Comparison of ENCODE assay signal across 9 mouse cellular contexts in genomic region chr5:125014497-125014896, GRCm38 (mm10). TPM values are rescaled to one million over a fixed set of nuclear protein-coding genes. Genes with fewer than 3 reads are reported as not detected.
DNase-seq lines count a peak whose midpoint lies in the region; ATAC-seq and TF ChIP-seq lines count a peak whose summit lies in the region.
"Had no signal": no experiment of that assay in that cellular context is flagged by ENCODE, and none has a peak within 500 bp of the region (broad histone marks: within the 10 kb centered on the region; RNA-seq: fewer than 3 reads in every experiment).

No protein-coding gene starts in this region.

- no peak overlapping the region for H3K4me2 ChIP-seq in hindbrain, embryonic 14.5 days (replicated peaks)
- no peak overlapping the region for H3K4me2 ChIP-seq in hindbrain, embryonic 13.5 days
- H3K4me2 ChIP-seq in midbrain, embryonic 14.5 days (ENCODE audit: low read length), result no peak overlapping the region
- H3K4me2 ChIP-seq: embryonic facial prominence, embryonic 13.5 days had no signal

- no peak for TF ChIP-seq POLR2A in testis, adult 2 months (IDR thresholded peaks at IDR 0.05; ENCODE audit: control insufficient read depth, low read depth, low read length)

- no peak overlapping the region for H3K4me3 ChIP-seq in hindbrain, embryonic 14.5 days (replicated peaks; ENCODE audit: low read length)
- H3K4me3 ChIP-seq in hindbrain, embryonic 13.5 days, result no peak overlapping the region
- H3K4me3 ChIP-seq in left cerebral cortex, adult 2 months, result no peak overlapping the region
- H3K4me3 ChIP-seq in midbrain, embryonic 14.5 days (replicated peaks; ENCODE audit: low read depth, low read length), result no peak overlapping the region
- no peak overlapping the region for H3K4me3 ChIP-seq in testis, adult 2 months (ENCODE audit: control insufficient read depth, low read depth, low read length)
- H3K4me3 ChIP-seq: embryonic facial prominence, embryonic 13.5 days had no signal

- H3K9me3 ChIP-seq in hindbrain, embryonic 14.5 days (ENCODE audit: control insufficient read depth, low read length), result no peaks in the 10 kb centered on the region
- no peaks in the 10 kb centered on the region for H3K9me3 ChIP-seq in hindbrain, embryonic 13.5 days
- H3K9me3 ChIP-seq in midbrain, embryonic 14.5 days (ENCODE audit: control insufficient read depth, low read length), result no peaks in the 10 kb centered on the region
- H3K9me3 ChIP-seq: embryonic facial prominence, embryonic 13.5 days had no signal

- H3K27me3 ChIP-seq in hindbrain, embryonic 14.5 days (ENCODE audit: control insufficient read depth, insufficient read depth, low read length), result no peaks in the 10 kb centered on the region
- no peaks in the 10 kb centered on the region for H3K27me3 ChIP-seq in hindbrain, embryonic 13.5 days
- no peaks in the 10 kb centered on the region for H3K27me3 ChIP-seq in midbrain, embryonic 14.5 days (ENCODE audit: control insufficient read depth, insufficient read depth, low read length)
- H3K27me3 ChIP-seq in testis, adult 2 months (ENCODE audit: control insufficient read depth, insufficient read depth, low read length), result no peaks in the 10 kb centered on the region
- H3K27me3 ChIP-seq: embryonic facial prominence, embryonic 13.5 days had no signal

- no peak for ATAC-seq in hindbrain, embryonic 14.5 days (ENCODE audit: low FRiP score)
- ATAC-seq in hindbrain, embryonic 13.5 days (ENCODE audit: low FRiP score), result no peak
- ATAC-seq in granulocyte monocyte progenitor cell, adult 5-6 weeks (replicated peaks; ENCODE audit: poor library complexity, severe bottlenecking), result peak; percentile 52
- ATAC-seq in midbrain, embryonic 14.5 days (ENCODE audit: low FRiP score, low TSS enrichment), result no peak

- 59% methylated on average over 7 of the region's 7 CpGs for WGBS in hindbrain, embryonic 14.5 days
- WGBS in hindbrain, embryonic 13.5 days, result 55% methylated on average over 7 of the region's 7 CpGs
- 48% methylated on average over 7 of the region's 7 CpGs for WGBS in midbrain, embryonic 14.5 days

- H3K4me1 ChIP-seq in hindbrain, embryonic 14.5 days (replicated peaks; ENCODE audit: control insufficient read depth, insufficient read depth, low read length), result no peaks in the 10 kb centered on the region
- H3K4me1 ChIP-seq in hindbrain, embryonic 13.5 days (replicated peaks), result 0 out of 2 replicates have a peak, but pooled peaks cover 9% of the 10 kb centered on the region
- no peaks in the 10 kb centered on the region for H3K4me1 ChIP-seq in midbrain, embryonic 14.5 days (ENCODE audit: control insufficient read depth, insufficient read depth, low read length)
- peaks cover 4% of the 10 kb centered on the region for H3K4me1 ChIP-seq in testis, adult 2 months (ENCODE audit: control insufficient read depth, insufficient read depth, low read length)

- intact Hi-C loops in left cerebral cortex, adult 2 months (cut with DNase I), result loop anchor here (2.0 kb wide), 1 partner anchor 106 kb away; no protein-coding TSS in a partner anchor

- no peak overlapping the region for H3K27ac ChIP-seq in hindbrain, embryonic 14.5 days
- no peak overlapping the region for H3K27ac ChIP-seq in hindbrain, embryonic 13.5 days
- no peak overlapping the region for H3K27ac ChIP-seq in left cerebral cortex, adult 2 months
- no peak overlapping the region for H3K27ac ChIP-seq in midbrain, embryonic 14.5 days (replicated peaks; ENCODE audit: low read depth, low read length)
- no peak overlapping the region for H3K27ac ChIP-seq in testis, adult 2 months (ENCODE audit: control insufficient read depth, insufficient read depth, low read depth, low read length)
- H3K27ac ChIP-seq: embryonic facial prominence, embryonic 13.5 days had no signal

- peaks cover 54% of the 10 kb centered on the region for H3K36me3 ChIP-seq in hindbrain, embryonic 14.5 days (replicated peaks; ENCODE audit: control insufficient read depth, insufficient read depth)
- peaks cover 74% of the 10 kb centered on the region for H3K36me3 ChIP-seq in hindbrain, embryonic 13.5 days
- peaks cover 47% of the 10 kb centered on the region for H3K36me3 ChIP-seq in midbrain, embryonic 14.5 days (ENCODE audit: control insufficient read depth, insufficient read depth, low read length)
- no peaks in the 10 kb centered on the region for H3K36me3 ChIP-seq in testis, adult 2 months (ENCODE audit: control insufficient read depth, insufficient read depth, low read length)

- peak; percentile 85 for TF ChIP-seq CTCF in left cerebral cortex, adult 2 months (IDR thresholded peaks at IDR 0.05)
- TF ChIP-seq CTCF in testis, adult 2 months (IDR thresholded peaks at IDR 0.05; ENCODE audit: control insufficient read depth, insufficient read depth, insufficient replicate concordance, low read depth, low read length), result peak; percentile 79

- peak; percentile 56 for DNase-seq in hindbrain, embryonic 14.5 days (ENCODE audit: low spot score)
- peak; percentile 72 for DNase-seq in ZHBTc4 (ENCODE audit: low read depth, low spot score)
- peak; percentile 87 to 90 for DNase-seq in cerebellum, postnatal 36 days
- DNase-seq in left cerebral cortex, adult 2 months (ENCODE audit: extremely low spot score in 1 of 2, low spot score in 2 of 2), result peak; percentile 58 to 79
- DNase-seq in midbrain, embryonic 14.5 days, result peak; percentile 66

- H3K9ac ChIP-seq in hindbrain, embryonic 14.5 days, result no peak overlapping the region
- no peak overlapping the region for H3K9ac ChIP-seq in hindbrain, embryonic 13.5 days
- no peak overlapping the region for H3K9ac ChIP-seq in midbrain, embryonic 14.5 days (replicated peaks; ENCODE audit: low read length)
- H3K9ac ChIP-seq: embryonic facial prominence, embryonic 13.5 days had no signal

RNA-seq across cellular contexts. Expression of gene Rflna, which starts 11.5 kb away (rescaled TPM):
- 5.8 and 6.4 TPM in 2 replicates for polyA plus RNA-seq in hindbrain, embryonic 14.5 days (2014; fragmentation: Nextera tagmentation; extraction: Ambion mirVana)
- 5.9 and 8.3 TPM in 2 replicates for polyA plus RNA-seq in hindbrain, embryonic 13.5 days (2015; fragmentation: Nextera tagmentation; extraction: Ambion mirVana)
- not detected in 2 replicates for total RNA-seq in granulocyte monocyte progenitor cell, adult 5-6 weeks (2014; fragmentation: Nextera tagmentation)
- total RNA-seq in granulocyte monocyte progenitor cell, adult 5-6 weeks (2017), result not detected in 2 replicates
- total RNA-seq in left cerebral cortex, adult 2 months (2021), result 1 to 10 TPM in 1 of 2 experiments, not detected in 1; 1.0 TPM
- polyA plus RNA-seq in midbrain, embryonic 14.5 days (2014; fragmentation: Nextera tagmentation; extraction: Ambion mirVana), result 5.7 and 5.9 TPM in 2 replicates
- 0.19 and 0.76 TPM in 2 replicates for polyA plus RNA-seq in testis, adult 2 months (2012; rRNA removed)
